17 mouse cellular contexts compared by ENCODE assay signal in genomic region chr2:118263914-118264201, GRCm38 (mm10). TPM values are rescaled to one million over a fixed set of nuclear protein-coding genes. Genes with fewer than 3 reads are reported as not detected.
DNase-seq lines count a peak whose midpoint lies in the region; ATAC-seq and TF ChIP-seq lines count a peak whose summit lies in the region.
"Had no signal": no experiment of that assay in that cellular context is flagged by ENCODE, and none has a peak within 500 bp of the region (broad histone marks: within the 10 kb centered on the region; RNA-seq: fewer than 3 reads in every experiment).

No protein-coding gene starts in this region.

- ATAC-seq in forebrain, embryonic 15.5 days (replicated peaks) = no peak
- ATAC-seq in forebrain, embryonic 12.5 days (ENCODE audit: low FRiP score) = no peak
- ATAC-seq in lung, postnatal 0 days = no peak
- ATAC-seq: Patski had no signal

- no peak for TF ChIP-seq CTCF in lung, postnatal 0 days (IDR thresholded peaks at IDR 0.05)

- H3K4me2 ChIP-seq in forebrain, embryonic 15.5 days (replicated peaks) = no peak overlapping the region
- H3K4me2 ChIP-seq in forebrain, embryonic 12.5 days = no peak overlapping the region
- no peak overlapping the region for H3K4me2 ChIP-seq in lung, postnatal 0 days (replicated peaks; ENCODE audit: low read depth, low read length)
- H3K4me2 ChIP-seq: embryonic facial prominence, embryonic 15.5 days; heart, embryonic 12.5 days; midbrain, embryonic 15.5 days; stomach, embryonic 15.5 days had no signal

- WGBS in forebrain, embryonic 15.5 days = 54% methylated on average over 2 of the region's 2 CpGs
- 64% methylated on average over 2 of the region's 2 CpGs for WGBS in forebrain, embryonic 12.5 days
- 38% methylated on average over 2 of the region's 2 CpGs for WGBS in lung, postnatal 0 days

- no peaks in the 10 kb centered on the region for H3K36me3 ChIP-seq in forebrain, embryonic 15.5 days
- H3K36me3 ChIP-seq in forebrain, embryonic 12.5 days (replicated peaks) = no peaks in the 10 kb centered on the region
- no peaks in the 10 kb centered on the region for H3K36me3 ChIP-seq in lung, postnatal 0 days (ENCODE audit: insufficient read depth, low read length)
- H3K36me3 ChIP-seq: embryonic facial prominence, embryonic 15.5 days; heart, embryonic 12.5 days; midbrain, embryonic 15.5 days; stomach, embryonic 15.5 days had no signal

- no peak for TF ChIP-seq EP300 in lung, postnatal 0 days (IDR thresholded peaks at IDR 0.05)

- no peak overlapping the region for H3K9ac ChIP-seq in forebrain, embryonic 15.5 days (replicated peaks)
- no peak overlapping the region for H3K9ac ChIP-seq in forebrain, embryonic 12.5 days
- no peak overlapping the region for H3K9ac ChIP-seq in lung, postnatal 0 days (replicated peaks; ENCODE audit: low read depth)
- H3K9ac ChIP-seq: embryonic facial prominence, embryonic 15.5 days; heart, embryonic 12.5 days; midbrain, embryonic 15.5 days; stomach, embryonic 15.5 days had no signal

- no peaks in the 10 kb centered on the region for H3K27me3 ChIP-seq in forebrain, embryonic 15.5 days
- H3K27me3 ChIP-seq in forebrain, embryonic 12.5 days = peaks cover 4% of the 10 kb centered on the region
- H3K27me3 ChIP-seq in lung, postnatal 0 days (replicated peaks; ENCODE audit: insufficient read depth, low read length) = no peaks in the 10 kb centered on the region
- H3K27me3 ChIP-seq: embryonic facial prominence, embryonic 15.5 days; midbrain, embryonic 15.5 days; stomach, embryonic 15.5 days had no signal

- DNase-seq in lung, postnatal 36 days = peak; percentile 10
- DNase-seq in lung, postnatal 0 days (ENCODE audit: low spot score) = no peak
- DNase-seq in thymus, postnatal 4 days = peak; percentile 15
- DNase-seq in thymus, postnatal 0 days (ENCODE audit: low spot score) = no peak
- no peak for DNase-seq in urinary bladder, postnatal 10 days (ENCODE audit: low spot score)
- no peak for DNase-seq in ovary, postnatal 10 days (ENCODE audit: low spot score)
- DNase-seq: heart, adult 11 months; thymus, adult 18-20 months had no signal

- H3K4me3 ChIP-seq in forebrain, embryonic 15.5 days = no peak overlapping the region
- no peak overlapping the region for H3K4me3 ChIP-seq in forebrain, embryonic 12.5 days (replicated peaks)
- no peak overlapping the region for H3K4me3 ChIP-seq in lung, postnatal 0 days (ENCODE audit: low read depth, low read length)
- H3K4me3 ChIP-seq: embryonic facial prominence, embryonic 15.5 days; heart, embryonic 12.5 days; layer of hippocampus, adult 2 months; midbrain, embryonic 15.5 days; stomach, embryonic 15.5 days had no signal

- H3K4me1 ChIP-seq in forebrain, embryonic 15.5 days = 0 out of 2 replicates have a peak, but pooled peaks cover 4% of the 10 kb centered on the region
- H3K4me1 ChIP-seq in forebrain, embryonic 12.5 days = no peaks in the 10 kb centered on the region
- H3K4me1 ChIP-seq in lung, postnatal 0 days (ENCODE audit: insufficient read depth, low read depth, low read length) = no peaks in the 10 kb centered on the region
- H3K4me1 ChIP-seq: embryonic facial prominence, embryonic 15.5 days; heart, embryonic 12.5 days; midbrain, embryonic 15.5 days; stomach, embryonic 15.5 days had no signal

- H3K9me3 ChIP-seq in forebrain, embryonic 15.5 days = no peaks in the 10 kb centered on the region
- no peaks in the 10 kb centered on the region for H3K9me3 ChIP-seq in forebrain, embryonic 12.5 days
- H3K9me3 ChIP-seq in lung, postnatal 0 days (ENCODE audit: low read length) = no peaks in the 10 kb centered on the region
- H3K9me3 ChIP-seq: embryonic facial prominence, embryonic 15.5 days; heart, embryonic 12.5 days; midbrain, embryonic 15.5 days; stomach, embryonic 15.5 days had no signal

- H3K27ac ChIP-seq in forebrain, embryonic 15.5 days (replicated peaks) = peak overlapping the region; percentile 85; the same call in 1 of the 2 replicates
- no peak overlapping the region for H3K27ac ChIP-seq in forebrain, embryonic 12.5 days
- no peak overlapping the region for H3K27ac ChIP-seq in lung, postnatal 0 days (ENCODE audit: low read length)
- H3K27ac ChIP-seq: embryonic facial prominence, embryonic 15.5 days; hindbrain, postnatal 0 days; layer of hippocampus, adult 2 months; midbrain, embryonic 15.5 days; stomach, embryonic 15.5 days had no signal

RNA-seq across cellular contexts. Expression of gene Fsip1, which starts 7.1 kb away (rescaled TPM):
- 3.3 TPM in 2 replicates for polyA plus RNA-seq in forebrain, embryonic 15.5 days (2015; fragmentation: Nextera tagmentation; extraction: Ambion mirVana)
- polyA plus RNA-seq in forebrain, embryonic 12.5 days (2016; fragmentation: Nextera tagmentation; extraction: Ambion mirVana) = 3.0 and 3.3 TPM in 2 replicates
- polyA plus RNA-seq in lung, postnatal 0 days (2015; fragmentation: Nextera tagmentation; extraction: Ambion mirVana) = 2.3 and 3.1 TPM in 2 replicates
- polyA plus RNA-seq in thymus, postnatal 0 days (2015; fragmentation: Nextera tagmentation; extraction: Ambion mirVana) = 0.93 and 1.4 TPM in 2 replicates
- polyA plus RNA-seq: heart, embryonic 12.5 days had no signal

Comparison
In these comparisons a context has a peak if more than half of its experiments do, and no peak if none do; other contexts are left out.
1. DNase-seq: peak in lung, postnatal 36 days (single experiment) and thymus, postnatal 4 days (single experiment); none in lung, postnatal 0 days (single experiment), thymus, postnatal 0 days (single experiment), urinary bladder, postnatal 10 days (single experiment) and ovary, postnatal 10 days (single experiment).